Mouse (Mus musculus) embryonic fibroblast, embryonic 13.5 days (primary cell): ENCODE measurements around the gene A730046J19Rik.

ENCODE experiments used
- CTCF ChIP-seq: IDR thresholded peaks from 2 replicates; pipeline ENCODE4 v1.5.1; 2011; ENCODE audit warnings: mild to moderate bottlenecking, control low read depth, low read length, moderate library complexity, borderline replicate concordance; ENCODE audit not compliant: insufficient read depth
- POLR2A ChIP-seq: IDR thresholded peaks from 2 replicates; pipeline ENCODE4 v1.6.1; 2011; ENCODE audit warnings: low read depth, mild to moderate bottlenecking, control low read depth, low read length, moderate library complexity

GRCm38 (mm10) chrX:144104619-144105416 is 48.7 kb upstream of the A730046J19Rik start:
- TF ChIP-seq CTCF (no peak), POLR2A (no peak)
